Mouse (Mus musculus) ES-E14 (cell line): Measurements from ENCODE around the gene Adgrb3.

Experiments used
- CHD2 ChIP-seq: IDR thresholded peaks from 2 replicates; pipeline ENCODE4 v1.6.1; 2014; ENCODE audit warnings: mild to moderate bottlenecking, low read depth, low read length, inconsistent platforms
- HCFC1 ChIP-seq: IDR thresholded peaks from 2 replicates; pipeline ENCODE4 v1.6.1; 2012; ENCODE audit warnings: low read length, inconsistent platforms, borderline replicate concordance; ENCODE audit not compliant: insufficient read depth
- MAFK ChIP-seq: IDR thresholded peaks from 2 replicates; pipeline ENCODE4 v1.6.1; 2014; ENCODE audit warnings: mild to moderate bottlenecking, low read depth, low read length, inconsistent platforms; ENCODE audit not compliant: insufficient read depth
- ZC3H11A ChIP-seq: IDR thresholded peaks from 2 replicates; pipeline ENCODE4 v1.6.1; 2012; ENCODE audit warnings: low read depth, mild to moderate bottlenecking, inconsistent platforms, low read length, borderline replicate concordance
- ZNF384 ChIP-seq: IDR thresholded peaks from 2 replicates; pipeline ENCODE4 v1.6.1; 2012; ENCODE audit warnings: low read depth, low read length, inconsistent platforms

DNA sequence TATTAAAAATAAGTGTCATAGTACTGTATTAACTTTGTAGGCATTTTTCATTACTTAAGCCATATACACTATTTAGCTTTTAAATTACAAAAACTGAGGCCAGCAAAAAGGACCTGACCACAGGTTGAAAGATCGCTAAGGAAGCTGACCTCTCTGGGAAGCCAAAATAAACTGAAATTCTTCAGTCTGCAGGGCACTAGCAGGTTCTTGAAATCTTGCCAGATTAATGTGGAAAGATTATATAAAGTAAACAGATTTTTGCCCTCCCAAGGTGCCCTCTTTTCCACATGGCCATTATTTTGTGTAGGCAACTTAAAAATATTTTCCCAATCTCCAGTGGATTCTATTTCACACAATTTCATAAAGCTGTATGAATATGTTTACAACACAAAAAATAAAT lies 14.0 kb downstream of the Adgrb3 start:
- TF ChIP-seq ZC3H11A = no peak
- TF ChIP-seq HCFC1 = no peak
- no peak for TF ChIP-seq MAFK
- no peak for TF ChIP-seq ZNF384
- no peak for TF ChIP-seq CHD2
